Mouse (Mus musculus) neural tube, embryonic 13.5 days (tissue): ENCODE data around the gene Igfbp6. TPM values are rescaled to one million over a fixed set of nuclear protein-coding genes. Genes with fewer than 3 reads are reported as not detected.

Experiments
- ATAC-seq: fragments of 200-750 bp; cut with Nextera tagmentation; 2 replicates; pipeline ENCODE4 v1.8.0; 2017; ENCODE audit warnings: low read depth, mild to moderate bottlenecking, moderate TSS enrichment, moderate library complexity
- H3K27ac ChIP-seq: fragments of 300-500 bp; sonication (generic); replicated peaks from 2 replicates; pipeline ENCODE4 v1.5.1; 2015; ENCODE audit warnings: moderate library complexity, mild to moderate bottlenecking, inconsistent platforms
- H3K27me3 ChIP-seq: fragments of 300-500 bp; sonication (generic); 2 replicates; pipeline ENCODE4 v1.6.1; 2015; ENCODE audit warnings: mild to moderate bottlenecking, inconsistent platforms
- H3K36me3 ChIP-seq: fragments of 300-500 bp; sonication (generic); 2 replicates; pipeline ENCODE4 v1.6.1; 2015; ENCODE audit warnings: mild to moderate bottlenecking, inconsistent platforms
- H3K4me1 ChIP-seq: fragments of 300-500 bp; sonication (generic); replicated peaks from 2 replicates; pipeline ENCODE4 v1.6.1; 2015; ENCODE audit warnings: inconsistent platforms
- H3K4me2 ChIP-seq: fragments of 300-500 bp; sonication (generic); 2 replicates; pipeline ENCODE4 v1.6.1; 2015; ENCODE audit warnings: inconsistent platforms, mild to moderate bottlenecking, moderate library complexity
- H3K4me3 ChIP-seq: fragments of 300-500 bp; sonication (generic); 2 replicates; pipeline ENCODE4 v1.5.1; 2015; ENCODE audit warnings: mild to moderate bottlenecking, inconsistent platforms
- H3K9ac ChIP-seq: fragments of 300-500 bp; sonication (generic); 2 replicates; pipeline ENCODE4 v1.6.1; 2015; ENCODE audit warnings: moderate library complexity, mild to moderate bottlenecking, inconsistent platforms
- H3K9me3 ChIP-seq: fragments of 300-500 bp; sonication (generic); 2 replicates; pipeline ENCODE4 v1.6.1; 2016; ENCODE audit warnings: inconsistent platforms
- WGBS: fragments of 180-500 bp; shearing (Covaris S2); methylation state at CpG from one replicate; pipeline ENCODE4 v1.1.7; 2015; 5-methylcytosine and 5-hydroxymethylcytosine counted together
- polyA plus RNA-seq: library from polyadenylated mRNA; unstranded; fragments of >200 nt; fragmentation: Nextera tagmentation; extraction: Ambion mirVana; gene quantifications from 2 replicates; pipeline ENCODE4 v1.2.1, GENCODE M21; 2015

The Igfbp6 gene
- polyA plus RNA-seq, 1 experiment from 2014 or later = 1.2 TPM

DNA sequence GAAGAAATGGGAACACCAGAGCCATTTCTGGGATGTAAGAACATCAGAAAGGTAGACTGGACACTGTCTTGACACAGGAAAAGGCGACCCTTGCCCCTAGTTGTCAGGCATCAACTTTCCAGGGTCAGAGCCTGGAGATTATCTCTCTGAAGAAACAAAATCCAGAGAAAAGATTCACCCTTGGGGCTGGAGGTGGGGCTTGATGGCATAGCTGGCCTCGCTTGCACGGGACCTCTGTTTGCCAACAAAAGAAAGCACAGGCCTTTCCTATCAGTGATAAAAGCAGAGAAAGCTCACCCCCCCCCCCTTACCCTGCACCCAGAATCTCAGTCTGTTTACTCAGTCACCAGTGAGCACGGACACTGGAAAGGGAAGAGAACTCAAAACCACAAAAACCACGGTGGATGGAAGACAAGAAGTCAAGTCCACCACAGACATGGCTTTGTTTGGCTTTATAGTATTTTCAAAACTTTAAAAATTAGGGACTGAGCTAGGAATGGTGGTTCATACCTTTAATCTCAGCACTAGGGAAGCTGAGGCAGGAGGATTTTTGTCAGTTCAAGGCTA lies 48.7 kb downstream of the Igfbp6 start:
- ATAC-seq = no peak
- WGBS = 69% methylated on average over 5 of the region's 5 CpGs

DNA sequence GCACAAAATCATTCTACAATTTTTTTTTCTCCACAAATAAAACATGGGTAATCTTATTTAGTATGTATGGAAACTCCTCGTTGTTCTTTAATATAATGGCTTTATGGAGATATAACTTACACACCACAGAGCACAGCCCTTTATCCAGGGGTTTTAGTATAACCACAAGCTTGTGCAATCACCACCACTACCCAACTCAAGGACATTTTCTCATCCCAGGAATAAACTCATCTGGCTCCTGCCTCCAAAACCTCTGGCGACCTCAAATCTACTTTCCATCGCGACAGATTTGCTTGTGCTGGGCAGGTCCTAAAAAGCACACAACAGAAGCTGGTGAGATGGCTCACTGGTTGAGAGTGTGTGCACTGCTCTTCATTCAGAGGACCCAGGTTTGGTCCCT lies 49.5 kb downstream of the Igfbp6 start:
- no peak overlapping the region for H3K4me3 ChIP-seq
- no peak overlapping the region for H3K9ac ChIP-seq
- H3K36me3 ChIP-seq = no peaks in the 10 kb centered on the region
- H3K27me3 ChIP-seq = no peaks in the 10 kb centered on the region
- no peaks in the 10 kb centered on the region for H3K9me3 ChIP-seq
- no peak overlapping the region for H3K4me2 ChIP-seq
- WGBS = 90% methylated on average over 4 of the region's 4 CpGs
- no peak overlapping the region for H3K27ac ChIP-seq
- no peak for ATAC-seq
- H3K4me1 ChIP-seq = no peaks in the 10 kb centered on the region

More for the DNA sequence above, 48.7 kb downstream of the Igfbp6 start:
- H3K27ac ChIP-seq = no peak overlapping the region
- no peak overlapping the region for H3K4me3 ChIP-seq
- no peaks in the 10 kb centered on the region for H3K9me3 ChIP-seq
- no peaks in the 10 kb centered on the region for H3K27me3 ChIP-seq
- H3K9ac ChIP-seq = no peak overlapping the region
- no peaks in the 10 kb centered on the region for H3K4me1 ChIP-seq
- H3K36me3 ChIP-seq = no peaks in the 10 kb centered on the region
- H3K4me2 ChIP-seq = no peak overlapping the region

GRCm38 (mm10) chr15:102194439-102194838 lies 50.3 kb downstream of the Igfbp6 start:
- no peak for ATAC-seq
- Histone ChIP-seq H3K4me2 (no peak overlapping the region), H3K27ac (no peak overlapping the region), H3K36me3 (no peaks in the 10 kb centered on the region), H3K4me3 (no peak overlapping the region), H3K9ac (no peak overlapping the region), H3K4me1 (no peaks in the 10 kb centered on the region), H3K9me3 (no peaks in the 10 kb centered on the region), H3K27me3 (no peaks in the 10 kb centered on the region)
- 92% methylated on average over 4 of the region's 4 CpGs for WGBS

- no peaks in the 10 kb centered on the region for H3K9me3 ChIP-seq
Observed at GRCm38 (mm10) chr15:102195373-102195772, 51.2 kb downstream of the Igfbp6 start.

DNA sequence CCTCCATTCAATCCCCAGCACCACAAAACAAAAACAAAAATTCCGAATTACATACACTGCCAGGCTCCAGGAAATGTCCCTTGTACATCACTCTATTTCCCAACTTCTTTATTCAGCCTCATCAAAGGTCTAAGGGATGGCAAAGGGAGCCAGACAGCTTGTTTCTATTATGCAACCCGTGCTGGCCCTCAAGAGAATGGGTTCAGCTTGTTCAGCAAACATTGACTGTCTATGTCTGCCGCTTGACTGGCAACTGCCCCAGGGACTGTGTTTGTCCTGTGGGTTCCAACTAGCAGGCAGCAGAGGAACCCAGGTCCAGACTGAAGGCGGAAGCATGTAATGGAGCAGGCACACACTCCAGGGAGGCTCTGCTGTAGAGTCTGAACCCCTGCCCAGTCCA lies 54.7 kb downstream of the Igfbp6 start:
- Histone ChIP-seq H3K4me2 (no peak overlapping the region), H3K9me3 (no peaks in the 10 kb centered on the region), H3K27ac (no peak overlapping the region), H3K36me3 (no peaks in the 10 kb centered on the region), H3K4me1 (peaks cover 9% of the 10 kb centered on the region), H3K4me3 (no peak overlapping the region), H3K27me3 (no peaks in the 10 kb centered on the region), H3K9ac (no peak overlapping the region)
- 83% methylated on average over 4 of the region's 4 CpGs for WGBS
- ATAC-seq = no peak

More at GRCm38 (mm10) chr15:102195373-102195772, 51.2 kb downstream of the Igfbp6 start:
- H3K36me3 ChIP-seq = no peaks in the 10 kb centered on the region
- WGBS = 82% methylated on average over 4 of the region's 4 CpGs
- ATAC-seq = no peak
- no peaks in the 10 kb centered on the region for H3K4me1 ChIP-seq
- no peak overlapping the region for H3K4me2 ChIP-seq
- no peaks in the 10 kb centered on the region for H3K27me3 ChIP-seq
- H3K9ac ChIP-seq = no peak overlapping the region
- H3K27ac ChIP-seq = no peak overlapping the region
- no peak overlapping the region for H3K4me3 ChIP-seq

Other genes starting within 250 kb of the Igfbp6 start
- gene Krt4, start 219.6 kb upstream of the Igfbp6 start, polyA plus RNA-seq = 0.11 TPM in 1 of 2 replicates, not detected in the other
- gene Krt79, start 204.0 kb upstream of the Igfbp6 start, polyA plus RNA-seq = 0.32 TPM in 2 replicates
- not detected in 2 replicates for gene Krt78, start 190.1 kb upstream of the Igfbp6 start, polyA plus RNA-seq
- gene Krt8, start 139.9 kb upstream of the Igfbp6 start, polyA plus RNA-seq = 0.82 and 4.3 TPM in 2 replicates
- 1.4 and 3.8 TPM in 2 replicates for gene Krt18, start 116.2 kb upstream of the Igfbp6 start, polyA plus RNA-seq
- gene Eif4b, start 70.6 kb upstream of the Igfbp6 start, polyA plus RNA-seq = 81.2 and 90.3 TPM in 2 replicates
- gene Tns2, start 43.9 kb upstream of the Igfbp6 start, polyA plus RNA-seq = 10.5 and 15.9 TPM in 2 replicates
- gene Spryd3, start 8.1 kb upstream of the Igfbp6 start, polyA plus RNA-seq = 54.1 and 55.9 TPM in 2 replicates
- gene Soat2, start 6.2 kb downstream of the Igfbp6 start, polyA plus RNA-seq = 0.11 TPM in 1 of 2 replicates, not detected in the other
- 64.8 and 67.9 TPM in 2 replicates for gene Zfp740, start 58.9 kb downstream of the Igfbp6 start, polyA plus RNA-seq
- gene Csad, start 60.4 kb downstream of the Igfbp6 start, polyA plus RNA-seq = 35.9 and 38.8 TPM in 2 replicates
- gene Itgb7, start 87.6 kb downstream of the Igfbp6 start, polyA plus RNA-seq = 0.30 and 1.7 TPM in 2 replicates
- 8.5 and 12.5 TPM in 2 replicates for gene Rarg, start 113.2 kb downstream of the Igfbp6 start, polyA plus RNA-seq
- gene Gm9918, start 126.2 kb downstream of the Igfbp6 start, polyA plus RNA-seq = 0.14 TPM in 1 of 2 replicates, not detected in the other
- 52.0 and 54.0 TPM in 2 replicates for gene Mfsd5, start 135.1 kb downstream of the Igfbp6 start, polyA plus RNA-seq
- 5.6 and 7.5 TPM in 2 replicates for gene Espl1, start 151.9 kb downstream of the Igfbp6 start, polyA plus RNA-seq
- gene Pfdn5, start 181.8 kb downstream of the Igfbp6 start, polyA plus RNA-seq = 438 and 480 TPM in 2 replicates
- gene Myg1, start 187.3 kb downstream of the Igfbp6 start, polyA plus RNA-seq = 74.0 and 82.6 TPM in 2 replicates
- gene Aaas, start 206.4 kb downstream of the Igfbp6 start, polyA plus RNA-seq = 31.3 and 36.8 TPM in 2 replicates
- 0.47 and 0.69 TPM in 2 replicates for gene Sp7, start 222.8 kb downstream of the Igfbp6 start, polyA plus RNA-seq